Mouse (Mus musculus): ENCODE measurements around the gene Ggn. TPM values are rescaled to one million over a fixed set of nuclear protein-coding genes. Genes with fewer than 3 reads are reported as not detected.
A peak's percentile ranks its signal among the peaks of the same experiment; 100 is the strongest.
"Not testable (repeated sequence)": the region's sequence is repeated elsewhere in the genome, so short reads cannot be mapped to it uniquely, and the experiment has no call there.

Ggn gene
- polyA plus RNA-seq (2016; fragmentation: Nextera tagmentation; extraction: Ambion mirVana): 0.86 and 0.95 TPM in 2 replicates

- H3K4me2 ChIP-seq (replicated peaks): peak within 1 kb of the TSS; percentile 68
- H3K36me3 ChIP-seq: peaks cover 26% of the 10 kb centered on the region
- no peaks in the 10 kb centered on the region for H3K9me3 ChIP-seq
- under 1% methylated on average over 30 of the region's 30 CpGs for WGBS
- peak within 1 kb of the TSS; percentile 68 for H3K9ac ChIP-seq
- peak; percentile 51 for ATAC-seq (ENCODE audit: low FRiP score, low read depth)
- H3K27ac ChIP-seq: peak within 1 kb of the TSS; percentile 47
- peaks cover 47% of the 10 kb centered on the region for H3K4me1 ChIP-seq
- peak within 1 kb of the TSS; percentile 66 for H3K4me3 ChIP-seq
- peaks cover 49% of the 10 kb centered on the region for H3K27me3 ChIP-seq (replicated peaks)
Observed at GRCm38 (mm10) chr7:29170066-29170754, at the start of gene Ggn, which contains the start of gene Spred3. TSS of gene Ggn (plus strand) at chr7:29170210. TSS of gene Spred3 (minus strand) at chr7:29170411.

GRCm38 (mm10) chr7:29122821-29123220, 47.2 kb upstream of the Ggn start:
- Histone ChIP-seq H3K4me2 (replicated peaks) (no peak overlapping the region), H3K9ac (no peak overlapping the region), H3K9me3 (no peaks in the 10 kb centered on the region), H3K27ac (no peak overlapping the region), H3K4me1 (peaks cover 9% of the 10 kb centered on the region; the same call in 1 of the 2 replicates), H3K27me3 (replicated peaks) (no peaks in the 10 kb centered on the region), H3K36me3 (no peaks in the 10 kb centered on the region), H3K4me3 (no peak overlapping the region)
- no peak for ATAC-seq (ENCODE audit: low FRiP score, low read depth)
- 91% methylated on average over 9 of the region's 9 CpGs for WGBS

- no peaks in the 10 kb centered on the region for H3K36me3 ChIP-seq
- H3K9ac ChIP-seq: no peak overlapping the region
- no peaks in the 10 kb centered on the region for H3K9me3 ChIP-seq
- H3K27me3 ChIP-seq (replicated peaks): no peaks in the 10 kb centered on the region
- no peak for ATAC-seq (ENCODE audit: low FRiP score, low read depth)
- H3K4me1 ChIP-seq: peaks cover 9% of the 10 kb centered on the region; the same call in 1 of the 2 replicates
- WGBS: 48% methylated on average over 5 of the region's 5 CpGs
- H3K27ac ChIP-seq: no peak overlapping the region
- H3K4me3 ChIP-seq: no peak overlapping the region
- 0 out of 2 replicates have a peak overlapping the region, but pooled peaks have one; percentile 61 for H3K4me2 ChIP-seq (replicated peaks)
Observed at GRCm38 (mm10) chr7:29123531-29124358, 46.3 kb upstream of the Ggn start.

GRCm38 (mm10) chr7:29124970-29125369, 45.0 kb upstream of the Ggn start, which contains the start of gene Ryr1:
TSS of gene Ryr1 (minus strand) at chr7:29125179.
- Histone ChIP-seq H3K9me3 (no peaks in the 10 kb centered on the region), H3K36me3 (no peaks in the 10 kb centered on the region), H3K4me1 (peaks cover 9% of the 10 kb centered on the region; the same call in 1 of the 2 replicates), H3K4me3 (peak within 1 kb of the TSS; percentile 29), H3K27ac (no peak within 1 kb of the TSS), H3K27me3 (replicated peaks) (no peaks in the 10 kb centered on the region), H3K9ac (peak within 1 kb of the TSS; percentile 26; the same call in 1 of the 2 replicates), H3K4me2 (replicated peaks) (peak within 1 kb of the TSS; percentile 61)
- WGBS: 0% methylated on average over 16 of the region's 16 CpGs
- ATAC-seq (ENCODE audit: low FRiP score, low read depth): peak; percentile 61; the same call in 1 of the 2 replicates

GRCm38 (mm10) chr7:29126173-29126915, 43.7 kb upstream of the Ggn start:
- Histone ChIP-seq H3K36me3 (no peaks in the 10 kb centered on the region), H3K4me2 (replicated peaks) (no peak overlapping the region), H3K27ac (no peak overlapping the region), H3K4me3 (no peak overlapping the region), H3K27me3 (replicated peaks) (no peaks in the 10 kb centered on the region), H3K9ac (no peak overlapping the region), H3K4me1 (peaks cover 9% of the 10 kb centered on the region; the same call in 1 of the 2 replicates), H3K9me3 (no peaks in the 10 kb centered on the region)
- WGBS: 23% methylated on average over 7 of the region's 7 CpGs
- no peak for ATAC-seq (ENCODE audit: low FRiP score, low read depth)

- no peak overlapping the region for H3K4me3 ChIP-seq
- no peak overlapping the region for H3K9ac ChIP-seq
- no peak overlapping the region for H3K27ac ChIP-seq
- 59% methylated on average over 2 of the region's 2 CpGs for WGBS
- H3K36me3 ChIP-seq: no peaks in the 10 kb centered on the region
- no peaks in the 10 kb centered on the region for H3K27me3 ChIP-seq (replicated peaks)
- H3K4me1 ChIP-seq: peaks cover 9% of the 10 kb centered on the region; the same call in 1 of the 2 replicates
- no peaks in the 10 kb centered on the region for H3K9me3 ChIP-seq
- no peak for ATAC-seq (ENCODE audit: low FRiP score, low read depth)
- no peak overlapping the region for H3K4me2 ChIP-seq (replicated peaks)
Observed at GRCm38 (mm10) chr7:29128725-29129124, 41.3 kb upstream of the Ggn start.

GRCm38 (mm10) chr7:29134230-29134629, 35.8 kb upstream of the Ggn start:
- H3K4me3 ChIP-seq: no peak overlapping the region
- under 1% methylated on average over 4 of the region's 4 CpGs for WGBS
- peaks cover 11% of the 10 kb centered on the region for H3K4me1 ChIP-seq
- H3K4me2 ChIP-seq (replicated peaks): peak overlapping the region; percentile 59
- no peak overlapping the region for H3K9ac ChIP-seq
- ATAC-seq (ENCODE audit: low FRiP score, low read depth): no peak
- no peak overlapping the region for H3K27ac ChIP-seq
- no peaks in the 10 kb centered on the region for H3K9me3 ChIP-seq
- no peaks in the 10 kb centered on the region for H3K36me3 ChIP-seq
- H3K27me3 ChIP-seq (replicated peaks): peaks cover 15% of the 10 kb centered on the region; the same call in 1 of the 2 replicates

GRCm38 (mm10) chr7:29134693-29135386, 35.2 kb upstream of the Ggn start, which contains the start of gene Rasgrp4:
TSS of gene Rasgrp4 (plus strand) at chr7:29134851.
- Histone ChIP-seq H3K27ac (no peak within 1 kb of the TSS), H3K27me3 (replicated peaks) (peaks cover 15% of the 10 kb centered on the region; the same call in 1 of the 2 replicates), H3K36me3 (no peaks in the 10 kb centered on the region), H3K4me1 (peaks cover 11% of the 10 kb centered on the region), H3K4me3 (peak within 1 kb of the TSS; percentile 23; the same call in 1 of the 2 replicates), H3K4me2 (replicated peaks) (peak within 1 kb of the TSS; percentile 59), H3K9ac (no peak within 1 kb of the TSS), H3K9me3 (no peaks in the 10 kb centered on the region)
- ATAC-seq (ENCODE audit: low FRiP score, low read depth): no peak
- WGBS: 2% methylated on average over 15 of the region's 20 CpGs

GRCm38 (mm10) chr7:29137429-29137828, 32.6 kb upstream of the Ggn start:
- Histone ChIP-seq H3K4me1 (peaks cover 11% of the 10 kb centered on the region), H3K36me3 (no peaks in the 10 kb centered on the region), H3K27me3 (replicated peaks) (peaks cover 15% of the 10 kb centered on the region; the same call in 1 of the 2 replicates), H3K9ac (no peak overlapping the region), H3K27ac (no peak overlapping the region), H3K4me3 (no peak overlapping the region), H3K4me2 (replicated peaks) (no peak overlapping the region), H3K9me3 (no peaks in the 10 kb centered on the region)
- WGBS: 41% methylated on average over 16 of the region's 16 CpGs
- no peak for ATAC-seq (ENCODE audit: low FRiP score, low read depth)

GRCm38 (mm10) chr7:29139237-29139636, 30.8 kb upstream of the Ggn start:
- Histone ChIP-seq H3K27me3 (replicated peaks) (peaks cover 15% of the 10 kb centered on the region; the same call in 1 of the 2 replicates), H3K4me1 (peaks cover 11% of the 10 kb centered on the region)
- H3K27ac ChIP-seq; H3K4me2 ChIP-seq (replicated peaks); ATAC-seq (ENCODE audit: low FRiP score, low read depth); H3K9ac ChIP-seq; H3K4me3 ChIP-seq; H3K36me3 ChIP-seq; H3K9me3 ChIP-seq: not testable (repeated sequence)
- WGBS: 88% methylated on average over 3 of the region's 4 CpGs

- ATAC-seq (ENCODE audit: low FRiP score, low read depth): no peak
- no peak overlapping the region for H3K4me2 ChIP-seq (replicated peaks)
- no peaks in the 10 kb centered on the region for H3K4me1 ChIP-seq
- H3K27ac ChIP-seq: no peak overlapping the region
- H3K9ac ChIP-seq: no peak overlapping the region
- WGBS: 90% methylated on average over 8 of the region's 8 CpGs
- H3K36me3 ChIP-seq: no peaks in the 10 kb centered on the region
- 0 out of 2 replicates have a peak, but pooled peaks cover 3% of the 10 kb centered on the region for H3K9me3 ChIP-seq
- no peak overlapping the region for H3K4me3 ChIP-seq
- H3K27me3 ChIP-seq (replicated peaks): 0 out of 2 replicates have a peak, but pooled peaks cover 2% of the 10 kb centered on the region
Observed at GRCm38 (mm10) chr7:29141416-29141815, 28.6 kb upstream of the Ggn start.
